Mouse (Mus musculus): ENCODE data around the gene Ano10.
"Not testable (repeated sequence)": the region's sequence is repeated elsewhere in the genome, so short reads cannot be mapped to it uniquely, and the experiment has no call there.

Gene Ano10

DNA sequence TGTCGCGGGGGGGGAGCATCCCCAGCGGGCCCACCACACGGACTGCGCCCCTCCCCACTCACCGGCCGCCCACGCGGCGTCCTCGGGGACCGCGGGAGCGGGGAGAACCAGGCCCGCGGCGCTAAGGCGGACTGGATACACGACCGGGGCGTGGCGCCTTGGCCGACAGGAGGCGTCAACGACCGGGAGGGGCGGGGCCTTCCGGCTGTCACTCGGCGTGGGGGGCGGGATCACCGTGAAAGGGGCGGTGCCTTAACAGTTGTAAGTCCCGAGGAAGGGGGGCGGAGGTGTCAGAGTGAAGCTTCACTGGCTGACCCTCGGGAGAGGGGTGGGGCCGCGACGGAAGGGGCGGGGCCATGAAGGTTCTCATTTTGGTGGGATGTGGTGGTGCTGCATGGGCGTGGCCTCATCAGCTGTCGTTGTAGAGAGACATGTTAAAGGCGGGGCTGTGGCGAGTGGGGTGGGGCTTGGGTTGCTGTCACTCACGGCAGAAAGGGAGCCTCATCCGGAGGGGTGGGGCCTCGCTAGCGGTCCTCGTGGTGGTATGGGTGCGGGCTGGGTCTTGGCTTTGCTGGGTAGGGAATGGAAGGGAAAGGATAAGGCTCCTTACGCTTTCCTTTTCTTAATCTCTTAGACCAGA, at the start of gene Ano10:
Gene Ano10, minus strand, starts transcription at position 182 of the 640 bp plus-strand sequence.
- DNase-seq (ENCODE audit: low read depth, low spot score): peak; percentile 98

DNA sequence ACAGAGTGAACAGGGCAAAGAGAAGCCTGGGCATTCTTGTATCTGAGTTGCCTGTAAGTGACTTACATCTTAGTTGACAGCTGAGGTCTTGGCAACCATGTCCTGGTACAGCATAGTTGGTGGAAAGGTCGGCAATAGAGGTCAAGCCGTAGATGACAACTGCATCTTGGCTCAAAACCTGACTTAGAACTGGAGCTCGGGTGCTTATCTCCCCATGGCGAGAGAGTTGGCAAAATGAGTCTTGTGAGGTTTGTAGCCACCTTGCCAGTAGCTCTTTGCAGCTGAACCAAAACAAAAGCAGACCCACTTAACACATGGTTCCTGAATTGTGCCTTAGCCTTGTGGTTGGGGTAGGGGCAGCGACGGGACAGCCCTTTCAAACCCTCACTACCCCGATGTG, 49.2 kb upstream of the Ano10 start:
- no peak for DNase-seq (ENCODE audit: low read depth, low spot score)

DNA sequence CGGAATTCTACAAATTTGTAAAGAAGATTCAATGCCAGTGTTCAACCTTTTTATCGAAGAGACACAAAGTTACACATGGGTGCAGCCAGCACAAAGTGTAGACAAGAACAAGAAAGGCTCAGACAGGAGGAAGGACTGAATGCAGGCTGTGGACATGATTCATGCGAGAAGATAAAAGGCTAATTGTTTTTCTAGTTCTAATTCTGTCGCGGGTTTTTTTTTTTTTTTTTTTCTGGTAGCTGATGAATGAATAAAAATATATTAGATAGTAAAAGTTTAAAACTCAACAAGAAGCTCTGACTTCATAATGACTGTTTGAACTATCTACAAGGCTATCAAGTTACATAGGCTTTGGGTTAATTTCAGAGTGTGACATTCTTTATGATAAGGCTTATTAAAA, 45.7 kb upstream of the Ano10 start:
- no peak for DNase-seq (ENCODE audit: low read depth, low spot score)

DNA sequence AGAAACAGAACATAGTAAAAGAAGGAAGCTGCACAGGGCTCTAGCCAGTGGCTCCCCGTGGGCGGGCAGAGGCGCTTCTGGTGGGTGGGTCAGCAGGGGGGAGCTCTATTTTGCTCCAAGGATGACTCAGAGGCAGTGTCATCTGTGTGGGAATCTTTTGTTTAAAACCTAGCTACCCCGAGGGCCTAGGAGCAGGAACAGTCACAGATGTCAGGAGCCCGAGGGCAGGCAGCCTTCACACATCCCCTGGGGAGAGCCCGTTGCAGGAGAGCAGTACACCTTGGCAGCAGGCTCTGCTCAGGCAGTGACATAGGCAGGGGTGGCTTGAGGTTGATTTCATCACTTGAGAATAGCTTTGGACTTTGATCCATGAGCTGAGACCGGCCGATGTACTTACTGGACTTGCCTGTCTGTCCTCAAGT, 43.3 kb upstream of the Ano10 start:
- no peak for DNase-seq (ENCODE audit: low read depth, low spot score)

DNA sequence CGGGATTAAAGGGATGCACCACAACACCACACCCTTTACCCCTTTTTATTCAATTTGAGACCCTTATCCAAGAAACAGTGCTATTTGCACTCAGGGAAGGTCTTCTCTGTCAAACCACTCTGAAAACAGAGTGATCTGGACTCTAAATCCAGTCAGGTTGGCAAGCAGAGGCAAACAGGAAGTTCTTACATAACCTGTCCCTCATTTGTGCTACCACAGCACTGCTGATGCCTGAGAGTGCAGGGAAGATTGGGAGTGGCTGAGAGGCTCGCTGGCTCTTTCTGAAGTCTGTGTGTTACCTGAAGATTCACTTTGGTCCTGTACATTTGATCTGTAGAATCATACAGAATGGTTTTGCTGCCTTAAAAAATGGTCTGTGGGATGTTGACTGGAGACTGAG, 42.5 kb upstream of the Ano10 start:
- no peak for DNase-seq (ENCODE audit: low read depth, low spot score)

DNA sequence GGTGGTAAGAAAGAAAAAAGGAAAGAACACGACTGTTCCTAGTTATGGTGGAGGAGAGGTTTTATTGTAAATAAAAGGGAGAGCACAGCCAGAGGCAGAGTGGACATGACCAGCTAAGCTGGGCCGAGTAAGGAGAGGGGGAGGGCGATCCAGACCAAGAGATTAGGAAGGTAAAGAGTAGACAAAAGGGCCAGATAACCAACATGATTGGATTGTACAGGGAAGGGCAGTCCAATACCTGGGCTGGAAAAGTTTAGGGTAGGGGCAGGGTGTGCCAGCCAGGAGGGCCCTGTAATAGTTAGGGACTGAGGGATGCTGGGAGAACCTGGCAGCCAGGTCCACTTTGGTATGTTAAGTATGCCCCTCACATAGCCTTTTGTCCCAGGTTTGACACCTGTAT, 34.0 kb upstream of the Ano10 start:
- DNase-seq (ENCODE audit: low read depth, low spot score): no peak

DNA sequence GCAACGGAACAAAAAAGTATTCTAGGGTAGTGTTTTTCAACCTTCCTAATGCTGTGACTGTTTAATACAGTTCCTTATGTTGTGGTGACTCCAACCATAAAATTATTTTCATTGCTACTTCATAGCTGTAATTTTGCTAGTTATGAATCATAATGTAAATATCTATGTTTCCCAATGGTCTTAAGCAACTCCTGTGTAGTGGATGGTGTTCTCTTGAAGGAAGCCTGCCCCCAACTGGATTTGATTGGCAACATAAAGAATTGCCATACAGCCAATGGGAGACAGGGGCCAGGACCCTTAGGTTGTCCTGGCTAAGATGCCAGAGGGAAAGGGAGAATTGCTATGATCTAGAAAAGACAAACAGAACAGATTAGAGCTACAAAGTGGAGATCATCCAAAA, 31.8 kb upstream of the Ano10 start:
- no peak for DNase-seq (ENCODE audit: low read depth, low spot score)

DNA sequence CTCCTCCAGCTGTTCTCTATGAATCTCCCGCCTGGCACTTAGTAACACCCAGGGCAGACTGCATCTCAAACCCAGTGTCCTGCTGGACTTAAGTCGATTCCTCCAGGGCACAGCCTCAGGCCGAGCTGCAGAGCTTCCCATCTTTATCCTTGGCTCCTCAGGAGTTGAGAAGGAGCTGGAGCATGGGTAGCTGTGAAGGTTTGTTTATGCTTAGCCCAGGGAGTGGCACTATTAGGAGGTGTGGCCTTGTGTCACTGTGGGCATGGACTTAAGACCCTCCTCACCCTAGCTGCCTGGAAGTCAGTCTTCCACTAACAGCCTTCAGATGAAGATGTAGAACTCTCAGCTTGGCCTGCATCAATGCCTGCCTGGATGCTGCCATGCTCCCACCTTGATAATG, 28.1 kb upstream of the Ano10 start:
- no peak for DNase-seq (ENCODE audit: low read depth, low spot score)

DNA sequence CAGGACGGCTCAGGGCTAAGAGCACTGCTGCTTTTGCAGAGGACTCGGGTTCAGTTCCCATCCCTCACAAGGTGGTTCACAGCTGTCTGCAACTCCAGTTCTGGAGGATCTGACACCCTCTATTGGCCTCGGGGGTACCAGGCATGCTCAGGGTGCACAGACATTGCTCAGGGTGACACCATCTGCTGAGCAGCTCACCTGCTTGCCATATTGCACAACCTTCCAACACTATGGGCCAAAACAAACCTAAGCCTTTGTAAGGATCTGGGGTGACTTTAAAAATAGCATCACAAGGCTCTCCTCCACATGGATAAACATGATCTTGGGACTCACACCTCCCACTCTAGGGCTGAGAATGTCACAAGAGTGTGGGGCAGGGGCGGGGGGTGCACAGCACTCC, 26.4 kb upstream of the Ano10 start:
- no peak for DNase-seq (ENCODE audit: low read depth, low spot score)

DNA sequence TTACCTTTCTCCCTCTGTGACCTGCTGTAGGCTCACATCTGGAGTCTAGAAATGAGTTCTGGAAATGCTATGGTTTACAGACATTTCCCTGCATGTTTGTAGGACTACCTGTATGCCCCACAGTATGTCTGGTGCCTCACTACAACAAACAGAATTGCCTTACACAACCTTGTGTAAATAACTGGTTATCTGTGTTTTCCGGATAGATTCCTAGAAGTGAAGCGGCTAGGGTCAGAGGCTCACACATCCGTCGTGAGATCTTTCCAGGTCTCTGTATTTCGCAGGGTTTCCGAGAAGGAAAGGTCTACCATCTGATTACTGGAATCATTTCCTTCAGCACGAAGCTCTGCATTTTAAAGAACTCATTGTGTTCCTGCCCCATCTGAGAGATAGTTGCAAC, 22.3 kb upstream of the Ano10 start:
- DNase-seq (ENCODE audit: low read depth, low spot score): no peak

DNA sequence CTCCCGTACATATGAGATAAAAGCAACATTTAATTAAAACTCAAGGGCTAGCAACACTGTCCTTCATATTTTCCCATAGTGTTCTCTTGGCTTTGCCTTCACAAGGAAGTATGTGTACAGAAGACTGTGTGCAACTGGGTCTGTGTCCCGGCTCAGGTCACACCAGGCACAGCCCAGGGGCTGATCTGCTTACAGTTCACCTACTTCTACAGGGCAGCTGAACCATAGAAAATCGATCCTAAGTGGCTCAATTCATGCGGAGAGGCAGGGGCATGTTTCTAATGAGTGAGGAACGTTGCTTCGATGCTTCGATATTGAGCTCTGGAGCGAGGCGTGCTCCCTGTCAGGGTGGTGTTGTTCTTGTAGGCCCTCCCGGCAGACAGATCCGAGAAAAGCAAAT, 21.3 kb upstream of the Ano10 start:
- no peak for DNase-seq (ENCODE audit: low read depth, low spot score)

DNA sequence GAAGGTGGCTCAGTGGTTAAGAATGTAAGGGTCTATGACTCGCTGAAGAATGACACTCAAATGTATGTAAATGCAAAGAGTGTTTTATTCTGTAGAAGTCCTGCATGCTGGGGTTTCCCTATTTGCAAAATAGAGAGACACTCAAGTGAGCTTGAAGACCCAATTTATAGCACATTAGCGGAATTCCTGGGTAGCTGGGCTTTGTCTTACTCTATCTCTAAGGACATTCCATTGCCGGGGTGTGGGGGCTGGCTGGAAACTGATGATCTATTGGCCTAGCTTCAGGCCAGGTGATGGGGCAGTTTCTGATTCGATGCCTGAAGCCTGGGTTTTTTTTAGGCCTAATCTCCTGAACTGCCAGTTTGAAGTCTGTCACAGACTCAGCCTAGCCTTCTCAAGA, 20.7 kb upstream of the Ano10 start:
- no peak for DNase-seq (ENCODE audit: low read depth, low spot score)

DNA sequence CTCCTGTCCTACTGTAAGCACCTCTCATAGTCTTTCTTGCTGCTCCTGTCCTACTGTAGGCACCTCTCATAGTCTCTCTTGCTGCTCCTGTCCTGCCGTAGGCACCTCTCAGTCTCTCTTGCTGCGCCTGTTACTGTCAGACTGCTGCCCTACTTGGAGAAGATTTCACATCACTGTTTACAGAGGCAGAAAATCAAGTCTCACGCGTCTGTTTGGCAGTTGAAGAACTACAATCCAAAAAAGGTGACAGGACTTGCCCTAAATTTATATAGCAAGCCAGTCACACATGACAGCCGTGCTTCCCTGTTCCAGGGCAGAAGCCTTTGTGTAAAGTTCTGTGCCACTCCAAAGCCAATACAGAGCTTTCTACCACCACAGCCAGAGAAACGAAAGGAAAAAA, 20.2 kb upstream of the Ano10 start:
- DNase-seq (ENCODE audit: low read depth, low spot score): no peak

DNA sequence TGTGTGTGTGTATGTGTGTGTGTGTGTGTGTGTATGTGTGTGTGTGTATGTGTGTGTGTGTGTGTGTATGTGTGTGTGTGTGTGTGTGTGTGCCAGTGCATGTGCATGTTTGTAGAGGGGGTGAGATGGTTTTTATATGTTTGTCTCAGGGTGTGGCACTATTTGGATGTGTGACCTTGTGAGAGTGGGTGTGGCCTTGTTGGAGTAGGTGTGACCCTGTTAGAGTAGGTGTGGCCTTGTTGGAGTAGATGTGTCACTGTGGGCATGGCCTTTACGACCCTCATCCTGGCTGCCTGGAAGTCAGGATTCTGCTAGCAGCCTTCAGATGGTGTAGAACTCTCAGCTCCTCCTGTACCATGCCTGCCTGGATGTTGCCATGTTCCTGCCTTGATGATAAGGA, 18.9 kb upstream of the Ano10 start:
- DNase-seq (ENCODE audit: low read depth, low spot score): not testable (repeated sequence)

DNA sequence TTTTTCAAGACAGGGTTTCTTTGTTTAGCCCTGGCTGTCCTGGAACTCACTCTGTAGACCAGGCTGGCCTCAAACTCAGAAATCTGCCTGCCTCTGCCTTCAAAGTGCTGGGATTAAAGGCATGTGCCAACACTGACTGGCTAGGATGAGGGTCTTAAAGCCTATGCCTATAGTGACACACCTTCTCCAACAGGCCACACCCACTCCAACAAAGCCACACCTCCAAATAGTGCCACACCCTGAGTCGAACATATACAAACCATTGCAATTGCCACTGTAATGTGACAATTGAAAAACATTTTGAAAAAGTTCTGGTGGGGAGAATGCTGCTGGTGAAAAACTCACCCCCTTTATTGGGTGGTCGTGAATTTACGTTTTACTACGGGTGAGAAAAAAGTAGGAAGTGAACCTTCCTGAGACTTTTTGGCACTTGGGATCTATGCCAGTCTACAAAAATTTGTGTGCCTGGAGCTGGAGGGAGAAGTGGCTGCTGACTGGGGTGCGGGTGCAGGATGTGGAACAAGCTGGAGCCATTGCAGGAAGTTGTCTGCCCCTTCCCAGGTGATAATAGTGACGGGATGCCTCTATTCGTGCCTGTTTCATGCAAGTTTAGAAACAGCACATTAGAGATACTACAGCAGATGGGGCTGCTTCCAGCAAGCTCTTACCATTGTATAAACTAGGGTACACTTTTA, 18.2 kb upstream of the Ano10 start:
- no peak for DNase-seq (ENCODE audit: low read depth, low spot score)

DNA sequence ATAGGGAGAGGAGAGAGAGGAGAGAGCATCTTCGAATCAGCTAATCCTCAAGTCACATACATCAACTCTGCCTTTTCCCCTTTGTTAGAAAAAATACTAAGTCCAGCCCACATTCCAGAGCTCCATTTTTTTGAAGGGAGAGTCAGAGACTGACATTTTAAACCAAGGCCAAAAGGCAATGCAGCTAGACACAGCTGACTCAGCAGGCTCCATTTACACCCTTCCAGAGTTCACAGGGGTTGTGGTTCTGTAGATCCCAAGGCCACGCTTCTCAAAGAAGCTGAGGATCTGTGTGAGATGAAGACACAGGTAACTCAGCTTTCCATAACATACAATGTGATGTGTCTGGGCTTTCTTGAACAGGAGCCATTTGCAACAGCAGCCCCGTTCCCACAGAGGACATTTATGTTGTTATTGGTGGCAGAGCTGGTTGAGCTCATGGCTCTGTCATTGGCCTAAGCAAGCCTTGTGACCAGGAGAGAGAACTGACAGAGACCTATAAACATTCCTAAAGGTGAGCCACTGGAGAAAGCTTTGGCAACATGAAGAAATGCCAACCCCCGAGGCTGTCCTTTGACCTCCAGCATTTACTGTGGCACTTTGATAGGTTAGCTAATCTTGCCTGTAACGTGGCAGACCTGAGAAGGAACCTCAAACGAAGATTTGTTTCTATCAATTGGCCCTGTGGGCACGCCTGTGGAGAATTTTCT, 17.0 kb upstream of the Ano10 start:
- DNase-seq (ENCODE audit: low read depth, low spot score): no peak

DNA sequence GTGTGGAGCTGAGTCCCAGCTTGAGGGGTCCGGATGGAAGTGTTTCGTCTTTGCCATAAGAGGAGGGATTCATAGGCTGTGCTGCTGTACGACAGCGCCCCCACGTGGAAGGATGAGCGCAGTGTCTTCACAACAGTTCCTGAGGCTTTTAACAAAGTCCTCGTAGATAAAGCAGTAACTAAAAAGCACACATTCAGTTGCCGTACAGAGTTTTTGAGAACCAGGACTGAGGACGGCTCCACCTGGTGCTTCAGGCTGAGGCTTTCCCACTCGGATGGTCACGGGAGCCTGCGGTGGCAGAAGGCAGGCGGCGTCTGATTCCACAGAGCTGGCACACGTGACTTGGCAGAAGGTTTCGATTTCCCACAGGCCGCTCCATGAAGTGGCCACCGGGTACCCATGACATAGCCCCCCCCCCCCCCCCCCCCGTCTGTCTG, 16.4 kb upstream of the Ano10 start:
- DNase-seq (ENCODE audit: low read depth, low spot score): peak; percentile 91

DNA sequence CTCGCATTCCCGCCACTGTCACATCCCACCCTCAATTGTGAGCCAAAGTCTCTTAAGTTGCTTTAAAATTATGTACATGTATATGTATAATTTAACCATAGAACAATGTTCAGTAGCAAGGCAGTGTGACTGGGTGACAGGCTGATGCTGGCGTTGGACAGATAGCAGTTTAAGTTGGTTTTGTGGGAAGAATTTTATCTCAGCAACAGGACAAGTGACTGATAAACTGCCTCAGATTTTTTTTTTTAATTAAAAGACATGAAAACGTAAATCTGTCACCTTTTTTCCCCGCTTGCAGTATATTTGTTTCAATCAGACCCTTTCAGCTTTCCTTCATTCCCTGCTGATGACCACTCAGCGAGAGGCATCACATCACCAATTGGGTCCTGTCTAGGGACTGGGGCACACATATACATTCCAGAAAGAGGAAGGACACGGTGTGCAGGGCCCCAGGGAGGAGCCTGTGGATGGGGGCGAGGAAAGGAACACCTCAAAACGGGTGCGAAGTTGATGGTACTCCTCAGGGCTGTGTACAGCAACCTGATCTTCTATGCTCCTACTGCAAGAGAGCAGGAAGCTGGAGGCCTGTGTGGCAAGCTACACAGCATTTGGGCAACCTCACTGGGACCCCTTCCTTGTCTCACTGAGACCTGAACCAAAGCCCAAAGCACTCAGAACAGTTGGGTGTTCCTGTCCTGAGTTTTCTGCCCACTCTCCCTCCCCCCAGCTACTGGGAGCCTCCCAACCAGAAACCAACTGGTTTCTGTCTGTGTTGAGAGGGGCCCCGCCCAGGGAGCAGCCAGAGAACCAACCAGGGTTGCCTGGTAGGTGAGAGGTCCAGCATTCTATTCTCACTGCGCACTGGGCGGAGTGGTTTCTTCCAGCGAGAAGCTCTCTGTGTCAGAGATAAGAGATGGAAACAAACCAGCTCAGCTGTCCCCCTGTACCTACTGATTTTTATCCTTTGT, 15.1 kb upstream of the Ano10 start:
- DNase-seq (ENCODE audit: low read depth, low spot score): no peak

DNA sequence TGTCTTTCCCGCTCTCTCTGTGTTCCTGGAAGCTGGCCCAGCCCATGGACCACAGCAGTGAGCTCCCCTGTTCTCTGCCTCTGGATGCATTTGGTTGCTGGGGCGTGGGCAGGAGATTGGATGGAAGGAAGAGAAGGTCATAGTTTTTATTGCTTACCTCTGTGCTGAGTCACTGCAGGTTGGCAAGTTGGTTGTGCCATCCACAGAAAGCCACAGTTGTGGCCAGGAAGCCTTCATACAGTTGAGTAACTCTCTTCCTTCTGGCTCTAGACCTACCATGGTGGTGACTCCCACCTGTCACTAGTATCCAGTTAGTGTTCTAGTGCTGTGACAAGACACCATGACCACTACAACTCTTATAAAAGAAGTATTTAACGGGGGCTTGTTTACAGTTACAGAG, 11.1 kb upstream of the Ano10 start:
- no peak for DNase-seq (ENCODE audit: low read depth, low spot score)

DNA sequence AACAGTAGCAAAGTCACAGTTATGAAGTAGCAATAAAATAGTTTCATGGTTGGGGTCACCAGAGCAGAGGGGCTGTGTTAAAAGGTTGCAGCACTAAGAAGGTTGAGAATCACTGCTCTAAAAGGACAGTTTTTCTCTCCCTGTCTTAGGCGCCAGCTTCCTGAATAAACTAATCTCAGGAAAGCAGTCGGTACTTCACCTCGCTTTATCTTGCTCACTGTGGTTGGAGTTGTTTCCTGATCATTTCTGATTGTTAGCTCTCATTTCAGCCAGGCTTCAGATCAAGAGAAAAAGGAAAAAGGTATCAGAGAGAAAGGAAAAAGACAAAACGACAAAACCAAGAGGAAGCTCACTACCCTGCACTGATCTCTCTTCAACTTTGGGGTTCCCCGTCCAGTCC, 1.9 kb upstream of the Ano10 start:
- DNase-seq (ENCODE audit: low read depth, low spot score): no peak

DNA sequence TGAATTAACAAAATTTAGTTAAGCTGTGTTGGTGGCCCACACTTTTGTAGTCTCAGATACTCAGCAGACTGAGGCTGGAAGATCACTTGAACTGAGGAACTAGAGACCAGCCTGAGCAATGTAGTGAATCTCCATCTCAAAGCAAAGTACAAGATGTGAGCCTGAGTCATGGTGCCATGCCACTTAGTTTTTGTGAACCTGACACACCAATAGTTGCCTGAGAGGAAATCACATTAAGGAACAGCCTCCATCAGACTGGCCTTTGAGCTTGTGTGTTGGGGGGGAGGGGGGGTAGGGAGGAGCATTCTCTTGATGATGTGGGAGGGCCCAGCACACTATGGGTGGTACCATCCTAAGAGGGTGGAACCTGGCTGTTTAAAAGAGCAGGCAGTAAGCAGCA, 1.2 kb upstream of the Ano10 start:
- no peak for DNase-seq (ENCODE audit: low read depth, low spot score)

DNA sequence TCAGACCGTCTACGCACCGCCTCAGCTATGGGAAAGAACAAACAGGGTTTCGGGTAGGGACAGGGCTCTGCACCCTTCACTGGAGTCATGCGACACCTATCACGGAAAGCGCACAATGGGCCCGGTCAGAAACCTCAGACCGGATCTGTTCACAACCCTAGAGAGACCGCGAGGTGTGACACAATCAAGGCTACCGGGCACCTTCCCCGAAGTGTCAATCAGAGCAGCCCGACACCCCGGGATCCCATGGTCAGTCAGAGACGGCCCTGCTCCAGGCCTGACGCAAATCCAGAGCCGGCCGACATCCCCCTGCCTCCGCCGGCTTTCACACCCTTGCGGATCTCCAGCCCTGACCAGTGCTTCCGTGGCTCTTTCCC, 370 bp downstream of the Ano10 start:
- no peak for DNase-seq (ENCODE audit: low read depth, low spot score)
